Mouse (Mus musculus) embryonic facial prominence, embryonic 14.5 days (tissue): ENCODE measurements at regions not wholly inside any gene's neighbourhood (a gene's known extent, or its start where the extent isn't known, plus 50 kb on each side); places are given as distances from the start of the nearest gene placed in this dataset.
"Not testable (repeated sequence)": the region's sequence is repeated elsewhere in the genome, so short reads cannot be mapped to it uniquely, and the experiment has no call there.

Experiments
- ATAC-seq: fragments of 200-750 bp; cut with Nextera tagmentation; 2 replicates; pipeline ENCODE4 v1.8.0; 2017; ENCODE audit warnings: low read depth, moderate number of reproducible peaks, moderate TSS enrichment
- DNase-seq: peaks from one replicate; pipeline ENCODE4 v3.0.0-alpha.2; 2015; ENCODE audit warnings: low spot score
- H3K27ac ChIP-seq: fragments of 300-500 bp; sonication (generic); replicated peaks from 2 replicates; pipeline ENCODE4 v1.5.1; 2014; ENCODE audit warnings: low read depth, mild to moderate bottlenecking, low read length, moderate library complexity
- H3K27me3 ChIP-seq: fragments of 300-500 bp; sonication (generic); replicated peaks from 2 replicates; pipeline ENCODE4 v1.6.1; 2014; ENCODE audit warnings: low read length; ENCODE audit not compliant: control insufficient read depth, insufficient read depth
- H3K36me3 ChIP-seq: fragments of 300-500 bp; sonication (generic); 2 replicates; pipeline ENCODE4 v1.6.1; 2014; ENCODE audit warnings: low read length, mixed read lengths; ENCODE audit not compliant: control insufficient read depth, insufficient read depth
- H3K4me1 ChIP-seq: fragments of 300-500 bp; sonication (generic); 2 replicates; pipeline ENCODE4 v1.6.1; 2014; ENCODE audit warnings: antibody characterized with exemption, low read length; ENCODE audit not compliant: control insufficient read depth, insufficient read depth
- H3K4me2 ChIP-seq: fragments of 300-500 bp; sonication (generic); 2 replicates; pipeline ENCODE4 v1.6.1; 2014; ENCODE audit warnings: low read depth, mild to moderate bottlenecking, low read length, moderate library complexity, mixed read lengths
- H3K4me3 ChIP-seq: fragments of 300-500 bp; sonication (generic); 2 replicates; pipeline ENCODE4 v1.5.1; 2014; ENCODE audit warnings: low read depth, mild to moderate bottlenecking, low read length
- H3K9ac ChIP-seq: fragments of 300-500 bp; sonication (generic); 2 replicates; pipeline ENCODE4 v1.6.1; 2014; ENCODE audit warnings: low read depth, mild to moderate bottlenecking, low read length, moderate library complexity, mixed read lengths
- H3K9me3 ChIP-seq: fragments of 300-500 bp; sonication (generic); 2 replicates; pipeline ENCODE4 v1.6.1; 2016; ENCODE audit warnings: low read length; ENCODE audit not compliant: control insufficient read depth
- WGBS: fragments of 180-500 bp; shearing (Covaris S2); extraction: QIAGEN DNeasy Blood & Tissue Kit; methylation state at CpG from one replicate; pipeline ENCODE4 v1.1.7; 2014; 5-methylcytosine and 5-hydroxymethylcytosine counted together

GRCm38 (mm10) chr11:12913401-12913800, 448.6 kb upstream of the Cobl start:
- not testable (repeated sequence) for H3K27me3 ChIP-seq, H3K27ac ChIP-seq, H3K9ac ChIP-seq, H3K4me2 ChIP-seq, DNase-seq, H3K9me3 ChIP-seq, ATAC-seq, H3K4me3 ChIP-seq, H3K36me3 ChIP-seq, H3K4me1 ChIP-seq
- 43% methylated on average over 6 of the region's 6 CpGs for WGBS

- Histone ChIP-seq H3K4me1 (no peaks in the 10 kb centered on the region), H3K27ac (no peak overlapping the region), H3K36me3 (no peaks in the 10 kb centered on the region), H3K9me3 (no peaks in the 10 kb centered on the region), H3K4me2 (no peak overlapping the region), H3K27me3 (no peaks in the 10 kb centered on the region), H3K9ac (no peak overlapping the region), H3K4me3 (no peak overlapping the region)
- 58% methylated on average over 1 of the region's 1 CpGs for WGBS
- ATAC-seq (no peak), DNase-seq (no peak)
Measured at GRCm38 (mm10) chr11:12873712-12874111, 409.0 kb upstream of the Cobl start.

GRCm38 (mm10) chr11:12872802-12873201, 408.0 kb upstream of the Cobl start:
- ATAC-seq (no peak), DNase-seq (no peak)
- no peak overlapping the region for H3K9ac ChIP-seq
- H3K27ac ChIP-seq = no peak overlapping the region
- H3K4me3 ChIP-seq = no peak overlapping the region
- 84% methylated on average over 2 of the region's 2 CpGs for WGBS
- no peaks in the 10 kb centered on the region for H3K9me3 ChIP-seq
- H3K4me1 ChIP-seq = no peaks in the 10 kb centered on the region
- H3K4me2 ChIP-seq = no peak overlapping the region
- no peaks in the 10 kb centered on the region for H3K27me3 ChIP-seq
- no peaks in the 10 kb centered on the region for H3K36me3 ChIP-seq

- 38% methylated on average over 1 of the region's 1 CpGs for WGBS
Measured at GRCm38 (mm10) chr11:12872399-12872798, 407.6 kb upstream of the Cobl start.

GRCm38 (mm10) chr11:12867541-12867940, 402.8 kb upstream of the Cobl start:
- Histone ChIP-seq H3K4me3 (no peak overlapping the region), H3K27ac (no peak overlapping the region), H3K4me1 (no peaks in the 10 kb centered on the region; the same call in 1 of the 2 replicates), H3K36me3 (no peaks in the 10 kb centered on the region), H3K9ac (no peak overlapping the region), H3K27me3 (no peaks in the 10 kb centered on the region), H3K9me3 (no peaks in the 10 kb centered on the region), H3K4me2 (no peak overlapping the region)
- ATAC-seq = 0 out of 2 replicates have a peak, but pooled peaks have one; percentile 18
- peak; percentile 58 for DNase-seq

More at GRCm38 (mm10) chr11:12872399-12872798, 407.6 kb upstream of the Cobl start:
- Histone ChIP-seq H3K9me3 (no peaks in the 10 kb centered on the region), H3K4me3 (no peak overlapping the region), H3K4me2 (no peak overlapping the region), H3K27ac (no peak overlapping the region), H3K9ac (no peak overlapping the region), H3K4me1 (no peaks in the 10 kb centered on the region), H3K27me3 (no peaks in the 10 kb centered on the region), H3K36me3 (no peaks in the 10 kb centered on the region)
- DNase-seq = peak; percentile 48
- no peak for ATAC-seq

- Histone ChIP-seq H3K27me3 (no peaks in the 10 kb centered on the region), H3K4me3 (no peak overlapping the region), H3K4me1 (no peaks in the 10 kb centered on the region; the same call in 1 of the 2 replicates), H3K9me3 (no peaks in the 10 kb centered on the region), H3K36me3 (no peaks in the 10 kb centered on the region), H3K27ac (no peak overlapping the region; the same call in 1 of the 2 replicates), H3K4me2 (no peak overlapping the region), H3K9ac (no peak overlapping the region)
- ATAC-seq (no peak), DNase-seq (peak; percentile 64)
- WGBS = 65% methylated on average over 2 of the region's 2 CpGs
Measured at GRCm38 (mm10) chr11:12865034-12865620, 400.4 kb upstream of the Cobl start.

GRCm38 (mm10) chr11:12859344-12859930, 394.7 kb upstream of the Cobl start:
- Histone ChIP-seq H3K27ac (no peak overlapping the region), H3K4me1 (no peaks in the 10 kb centered on the region), H3K27me3 (no peaks in the 10 kb centered on the region), H3K36me3 (no peaks in the 10 kb centered on the region), H3K4me3 (no peak overlapping the region), H3K9me3 (no peaks in the 10 kb centered on the region), H3K9ac (no peak overlapping the region), H3K4me2 (no peak overlapping the region)
- WGBS = 68% methylated on average over 1 of the region's 1 CpGs
- DNase-seq (no peak), ATAC-seq (no peak)

GRCm38 (mm10) chr11:12858274-12858884, 393.6 kb upstream of the Cobl start:
- 62% methylated on average over 2 of the region's 2 CpGs for WGBS
- Histone ChIP-seq H3K9ac (no peak overlapping the region), H3K4me1 (no peaks in the 10 kb centered on the region), H3K27ac (no peak overlapping the region), H3K27me3 (no peaks in the 10 kb centered on the region), H3K4me2 (no peak overlapping the region), H3K36me3 (no peaks in the 10 kb centered on the region), H3K9me3 (no peaks in the 10 kb centered on the region), H3K4me3 (no peak overlapping the region)
- DNase-seq (peak; percentile 47), ATAC-seq (peak; percentile 74)
